In the genomic region with DNA sequence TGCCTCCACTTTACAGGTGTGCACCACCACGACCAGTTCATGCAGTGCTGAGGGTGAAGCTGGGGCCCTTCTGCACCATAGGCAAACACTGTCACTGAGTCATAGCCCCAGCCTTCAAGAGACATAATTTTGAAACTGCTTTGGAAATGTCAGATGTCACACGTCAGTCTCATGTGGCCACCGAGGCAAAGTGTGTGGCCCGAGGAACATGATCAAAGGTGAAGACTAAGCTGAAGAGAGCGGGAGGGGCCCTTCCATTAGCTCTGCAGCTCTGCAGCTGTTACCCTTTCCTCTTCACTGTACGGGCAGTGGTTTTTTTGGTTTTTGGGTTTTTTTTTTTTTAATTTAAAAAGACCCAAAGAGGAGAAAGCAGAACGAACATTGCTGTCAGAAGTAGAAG, we compare ENCODE assay signal across 17 mouse cellular contexts. TPM values are rescaled to one million over a fixed set of nuclear protein-coding genes. Genes with fewer than 3 reads are reported as not detected.
A peak's percentile ranks its signal among the peaks of the same experiment; 100 is the strongest.
DNase-seq lines count a peak whose midpoint lies in the region; TF ChIP-seq lines count a peak whose summit lies in the region.
"Had no signal": no experiment of that assay in that cellular context is flagged by ENCODE, and none has a peak within 500 bp of the region (broad histone marks: within the 10 kb centered on the region; RNA-seq: fewer than 3 reads in every experiment).

No protein-coding gene starts in this region.

- no peak overlapping the region for H3K4me3 ChIP-seq in spleen, adult 2 months (ENCODE audit: extremely low read depth, insufficient read depth, insufficient read length)
- H3K4me3 ChIP-seq: embryonic facial prominence, embryonic 15.5 days; forebrain, embryonic 15.5 days; limb, embryonic 15.5 days; midbrain, embryonic 12.5 days had no signal

- WGBS in spleen, adult 2 months = 12% methylated on average over 7 of the region's 7 CpGs

- intact Hi-C loops in gastrocnemius, postnatal 14 days (cut with DNase I; ENCODE audit: low total_unique reads) = no loop called here

- H3K36me3 ChIP-seq in spleen, adult 2 months (ENCODE audit: control insufficient read depth, insufficient read depth, low read length) = no peaks in the 10 kb centered on the region
- H3K36me3 ChIP-seq: forebrain, embryonic 15.5 days; midbrain, embryonic 12.5 days had no signal

- no peak for TF ChIP-seq CTCF in spleen, adult 2 months (IDR thresholded peaks at IDR 0.05; ENCODE audit: extremely low read depth, insufficient read depth, insufficient read length, insufficient replicate concordance)

- DNase-seq in adrenal gland, postnatal 14 days = peak; percentile 31
- no peak for DNase-seq in adrenal gland, postnatal 10 days
- DNase-seq in spleen, adult 2 months (ENCODE audit: low read depth in 1 of 2, low spot score in 2 of 2) = peak in 1 of 2 experiments; percentile 17
- DNase-seq in spleen, postnatal 4 days (ENCODE audit: low spot score in 2 of 2) = no peak
- peak; percentile 31 to 43 for DNase-seq in natural killer cell, adult 2 months (ENCODE audit: low spot score in 2 of 2)
- DNase-seq in layer of hippocampus, adult 9-11 months = no peak
- no peak for DNase-seq in gastrocnemius, postnatal 14 days
- DNase-seq in embryo, embryonic 11 days = no peak
- DNase-seq: adrenal gland, adult 8-10 months; cerebellum, postnatal 36 days; heart, postnatal 14 days; kidney, postnatal 36 days; lung, adult 2 months had no signal

- H3K4me1 ChIP-seq in spleen, adult 2 months (ENCODE audit: control insufficient read depth, insufficient read depth, insufficient read length) = peaks cover 4% of the 10 kb centered on the region

- 0 out of 2 replicates have a peak overlapping the region, but pooled peaks have one; percentile 6 for H3K27ac ChIP-seq in spleen, adult 2 months (ENCODE audit: insufficient read depth, low read length)
- H3K27ac ChIP-seq: embryonic facial prominence, embryonic 15.5 days; forebrain, embryonic 15.5 days; limb, embryonic 15.5 days; midbrain, embryonic 12.5 days had no signal

- no peak for TF ChIP-seq POLR2A in spleen, adult 2 months (IDR thresholded peaks at IDR 0.05; ENCODE audit: low read depth, low read length)

- no peaks in the 10 kb centered on the region for H3K27me3 ChIP-seq in spleen, adult 2 months (ENCODE audit: control insufficient read depth, insufficient read depth, low read length)
- H3K27me3 ChIP-seq: embryonic facial prominence, embryonic 15.5 days; forebrain, embryonic 15.5 days; limb, embryonic 15.5 days; midbrain, embryonic 12.5 days had no signal

RNA-seq across cellular contexts. Expression of a gene that starts 25.8 kb away (rescaled TPM):
- 16.7 and 18.7 TPM in 2 replicates for total RNA-seq in adrenal gland, postnatal 14 days (2021)
- 10 to 100 TPM; 13.1 to 23.6 TPM for total RNA-seq in adrenal gland, postnatal 10 days (2021)
- polyA plus RNA-seq in spleen, adult 2 months (2012; rRNA removed) = 8.2 and 9.6 TPM in 2 replicates
- total RNA-seq in gastrocnemius, postnatal 14 days (2021) = 10 to 100 TPM in 1 of 2 experiments, 1 to 10 TPM in 1; 9.4 to 11.6 TPM

Comparison
In these comparisons a context has a peak if more than half of its experiments do, and no peak if none do; other contexts are left out.
1. DNase-seq: peak in adrenal gland, postnatal 14 days (single experiment) and natural killer cell, adult 2 months (2 of 2); none in adrenal gland, postnatal 10 days (single experiment), spleen, postnatal 4 days (0 of 2), layer of hippocampus, adult 9-11 months (single experiment), gastrocnemius, postnatal 14 days (single experiment) and embryo, embryonic 11 days (single experiment).